Mouse (Mus musculus) heart, postnatal 0 days (tissue): Measurements from ENCODE around the gene Abhd12.

Source experiments
- CTCF ChIP-seq: IDR thresholded peaks from 2 replicates; pipeline ENCODE4 v1.5.1; 2016; ENCODE audit warnings: antibody characterized with exemption, control low read depth, low read depth
- EP300 ChIP-seq: IDR thresholded peaks from 2 replicates; pipeline ENCODE4 v1.6.1; 2016; ENCODE audit warnings: antibody characterized with exemption, low read depth

DNA sequence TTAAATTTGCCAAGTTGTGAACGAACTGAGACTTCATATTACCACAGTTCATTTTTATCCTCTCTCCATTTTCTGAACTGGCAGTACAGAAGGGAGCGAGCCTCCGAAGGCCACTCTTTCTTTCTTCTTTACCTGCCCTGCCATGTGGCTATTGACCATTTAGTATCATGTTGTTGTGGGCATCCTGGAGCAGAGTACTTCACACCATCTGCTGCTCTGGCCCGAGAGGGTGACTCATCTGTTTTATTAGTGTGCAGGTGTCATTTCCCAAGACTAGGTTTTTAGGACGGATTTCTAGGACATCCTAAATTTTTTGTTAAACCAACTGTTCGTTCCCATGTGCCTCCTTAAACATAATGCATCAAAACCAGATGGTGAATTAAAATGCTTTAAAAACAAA is 24.6 kb upstream of the Abhd12 start:
- TF ChIP-seq CTCF, result no peak
- no peak for TF ChIP-seq EP300
